Comparison of ENCODE assay signal across 15 mouse cellular contexts in genomic region chr12:25142251-25142650, GRCm38 (mm10).
"Had no signal": no experiment of that assay in that cellular context is flagged by ENCODE, and none has a peak within 500 bp of the region (broad histone marks: within the 10 kb centered on the region; RNA-seq: fewer than 3 reads in every experiment).

No protein-coding gene starts in this region.

- H3K27me3 ChIP-seq: kidney, embryonic 15.5 days; limb, embryonic 15.5 days; neural tube, embryonic 13.5 days had no signal

- H3K4me1 ChIP-seq: midbrain, embryonic 13.5 days; neural tube, embryonic 13.5 days had no signal

- ATAC-seq: intestine, embryonic 16.5 days; lung, postnatal 0 days; midbrain, embryonic 13.5 days had no signal

- H3K9ac ChIP-seq: kidney, embryonic 15.5 days; limb, embryonic 15.5 days; midbrain, embryonic 13.5 days; neural tube, embryonic 13.5 days had no signal

- H3K27ac ChIP-seq: kidney, embryonic 15.5 days; left cerebral cortex, adult 2 months; limb, embryonic 15.5 days; midbrain, embryonic 13.5 days; neural tube, embryonic 13.5 days had no signal

- H3K4me2 ChIP-seq: kidney, embryonic 15.5 days; limb, embryonic 15.5 days; midbrain, embryonic 13.5 days; neural tube, embryonic 13.5 days had no signal

- H3K4me3 ChIP-seq: kidney, embryonic 15.5 days; left cerebral cortex, adult 2 months; limb, embryonic 15.5 days; midbrain, embryonic 13.5 days; neural tube, embryonic 13.5 days had no signal

- H3K9me3 ChIP-seq: kidney, embryonic 15.5 days; limb, embryonic 15.5 days; midbrain, embryonic 13.5 days; neural tube, embryonic 13.5 days had no signal

- DNase-seq: kidney, adult 2 months; kidney, postnatal 25 days; lung, adult 2 months; retina, postnatal 1 day; right cerebral cortex, postnatal 4 days; spleen, adult 18-20 months; thymus, adult 18-20 months; thymus, postnatal 14 days had no signal

- H3K36me3 ChIP-seq: kidney, embryonic 15.5 days; limb, embryonic 15.5 days; midbrain, embryonic 13.5 days; neural tube, embryonic 13.5 days had no signal
